Mouse (Mus musculus): ENCODE results near the gene Dlx5.

Dlx5 gene

GRCm38 (mm10) chr6:6881638-6882190 is at the start of gene Dlx5:
Dlx5 (minus strand) TSS chr6:6882085.
- peak; percentile 47 for DNase-seq (ENCODE audit: low spot score)

GRCm38 (mm10) chr6:6931507-6931906 is 49.6 kb upstream of the Dlx5 start:
- DNase-seq (ENCODE audit: low spot score) = no peak

DNA sequence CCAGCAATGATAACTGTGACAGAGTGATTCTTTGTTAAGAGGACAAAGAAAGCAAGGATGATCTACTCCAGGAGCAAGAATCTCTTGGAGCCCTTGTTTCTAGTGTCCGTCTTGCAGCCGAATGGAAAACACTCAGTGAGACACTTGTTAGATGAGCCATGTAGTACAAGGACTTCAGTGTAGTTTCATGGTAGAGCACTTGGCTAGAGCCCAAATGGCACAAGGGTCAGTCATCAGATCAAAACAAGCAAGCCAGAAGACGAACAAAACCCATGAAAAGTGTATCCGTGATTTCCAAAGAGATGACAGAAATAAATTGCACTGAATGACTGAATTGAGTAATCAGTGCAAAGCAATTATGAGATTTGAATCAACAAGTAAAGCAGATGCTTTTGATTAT is 48.9 kb upstream of the Dlx5 start:
- no peak for DNase-seq (ENCODE audit: low spot score)

GRCm38 (mm10) chr6:6925264-6925663 is 43.4 kb upstream of the Dlx5 start:
- DNase-seq (ENCODE audit: low spot score) = no peak

- DNase-seq (ENCODE audit: low spot score) = no peak
Measured at GRCm38 (mm10) chr6:6917334-6917733, 35.4 kb upstream of the Dlx5 start.

GRCm38 (mm10) chr6:6915526-6915915 is 33.6 kb upstream of the Dlx5 start:
- DNase-seq (ENCODE audit: low spot score) = no peak

GRCm38 (mm10) chr6:6914849-6915525 is 33.1 kb upstream of the Dlx5 start:
- DNase-seq (ENCODE audit: low spot score) = peak; percentile 5

DNA sequence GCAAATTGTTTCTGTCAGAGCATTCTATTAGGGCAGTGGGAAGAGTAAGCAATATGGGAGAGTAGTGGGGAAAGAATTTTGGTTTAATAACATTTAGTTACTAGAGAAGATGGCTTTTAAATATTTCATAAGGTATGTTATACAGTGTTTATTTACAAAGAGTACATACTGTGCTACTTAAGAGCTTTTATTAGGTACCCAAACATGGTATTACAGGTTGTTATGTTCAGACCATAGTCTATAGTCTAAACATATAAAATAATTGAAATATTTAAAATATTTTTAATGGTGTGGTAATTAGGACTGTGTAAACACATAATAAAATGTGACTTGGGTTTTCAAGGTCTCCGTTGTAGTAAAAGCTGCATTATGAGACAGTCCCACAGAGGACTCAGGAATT is 32.4 kb upstream of the Dlx5 start:
- no peak for DNase-seq (ENCODE audit: low spot score)

DNA sequence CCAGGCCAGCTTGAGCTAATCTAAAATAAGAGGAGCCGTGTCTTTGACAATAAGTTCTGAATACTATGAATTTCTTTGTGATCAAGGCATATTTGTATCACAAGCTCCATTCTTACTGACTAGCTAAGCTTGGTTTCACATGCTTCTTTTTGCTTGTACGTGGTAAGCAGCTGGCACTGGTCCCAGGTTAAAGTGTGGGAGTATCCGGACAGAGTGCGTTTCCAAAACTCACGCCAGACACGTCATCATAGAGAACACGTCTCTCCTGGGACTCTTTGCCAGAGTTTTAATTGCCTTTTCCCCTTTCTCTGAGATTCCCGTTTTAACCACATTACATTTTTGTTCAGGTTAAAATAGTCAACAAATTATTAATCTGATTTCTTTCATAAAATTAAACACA is 27.7 kb upstream of the Dlx5 start:
- peak; percentile 54 for DNase-seq (ENCODE audit: low spot score)

DNA sequence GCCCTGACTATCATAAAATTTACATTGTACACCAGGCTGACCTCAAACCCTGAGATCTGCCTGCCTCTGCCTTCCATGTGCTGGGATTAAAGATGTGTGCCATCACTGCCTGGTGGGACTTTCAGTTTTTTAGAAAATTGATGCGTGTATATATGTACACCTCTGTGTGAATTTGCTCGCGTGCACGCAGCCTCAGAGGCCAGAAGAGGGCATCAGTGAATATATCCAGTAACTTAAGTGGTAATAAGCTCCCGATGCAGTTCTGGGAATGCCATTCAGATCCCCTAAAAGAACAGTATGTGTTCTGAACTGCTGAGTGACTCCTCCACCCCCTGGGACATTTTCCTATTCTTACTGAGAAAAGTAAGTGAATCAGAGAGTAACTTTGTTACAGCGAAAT is 8.2 kb upstream of the Dlx5 start:
- DNase-seq (ENCODE audit: low spot score) = no peak

GRCm38 (mm10) chr6:6886225-6886624 is 4.3 kb upstream of the Dlx5 start:
- DNase-seq (ENCODE audit: low spot score) = no peak

DNA sequence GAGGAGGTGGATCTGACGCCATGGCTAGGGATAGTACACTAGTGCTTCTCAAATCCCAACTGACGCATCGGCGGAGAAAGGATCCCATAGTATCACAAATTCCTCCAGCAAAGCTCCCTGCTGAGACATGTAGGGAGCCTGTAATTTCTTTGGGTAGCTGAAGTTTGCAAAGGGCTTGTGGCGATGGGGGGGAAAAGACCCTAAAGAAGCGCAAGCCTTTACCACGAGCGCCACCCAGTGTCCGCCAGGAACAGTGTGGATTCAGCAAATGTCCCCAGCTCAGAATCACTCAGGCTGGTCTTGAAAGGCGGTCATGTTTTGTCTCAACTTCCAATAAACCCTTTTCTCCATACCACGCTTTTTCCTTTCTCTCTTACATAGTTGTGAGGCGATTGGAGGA is 3.0 kb upstream of the Dlx5 start:
- peak; percentile 41 for DNase-seq (ENCODE audit: low spot score)

- DNase-seq (ENCODE audit: low spot score) = no peak
Measured at GRCm38 (mm10) chr6:6882266-6882797, 447 bp upstream of the Dlx5 start.

DNA sequence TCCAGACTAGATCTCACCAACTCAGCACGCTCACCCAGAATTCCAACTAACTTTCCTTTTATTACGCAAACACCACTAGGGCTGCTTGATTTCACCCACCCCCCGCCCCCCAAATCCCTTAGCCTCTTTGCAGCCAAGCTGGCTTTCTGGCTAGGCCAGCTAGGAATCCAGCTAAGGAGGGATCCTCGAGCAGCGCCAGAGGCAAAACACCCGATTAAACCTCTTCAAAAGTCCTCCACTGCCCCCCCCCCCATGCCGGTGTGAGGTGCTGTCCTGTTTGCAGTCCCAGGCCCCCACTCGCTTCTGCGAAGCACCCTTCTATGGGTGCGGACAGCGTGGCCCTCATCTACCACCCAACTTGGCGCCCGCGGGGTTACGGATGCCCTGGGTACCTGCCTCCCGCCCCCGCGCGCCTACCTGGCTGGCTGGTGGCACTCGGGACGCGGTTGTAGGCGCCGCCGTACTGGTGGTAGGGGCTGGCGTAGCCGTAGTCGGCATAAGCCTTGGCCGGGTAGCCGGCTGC is 709 bp downstream of the Dlx5 start:
- no peak for DNase-seq (ENCODE audit: low spot score)

- DNase-seq (ENCODE audit: low spot score) = no peak
Measured at GRCm38 (mm10) chr6:6880361-6881114, 1.3 kb downstream of the Dlx5 start.

- no peak for DNase-seq (ENCODE audit: low spot score)
Measured at GRCm38 (mm10) chr6:6879371-6880325, 2.2 kb downstream of the Dlx5 start.

DNA sequence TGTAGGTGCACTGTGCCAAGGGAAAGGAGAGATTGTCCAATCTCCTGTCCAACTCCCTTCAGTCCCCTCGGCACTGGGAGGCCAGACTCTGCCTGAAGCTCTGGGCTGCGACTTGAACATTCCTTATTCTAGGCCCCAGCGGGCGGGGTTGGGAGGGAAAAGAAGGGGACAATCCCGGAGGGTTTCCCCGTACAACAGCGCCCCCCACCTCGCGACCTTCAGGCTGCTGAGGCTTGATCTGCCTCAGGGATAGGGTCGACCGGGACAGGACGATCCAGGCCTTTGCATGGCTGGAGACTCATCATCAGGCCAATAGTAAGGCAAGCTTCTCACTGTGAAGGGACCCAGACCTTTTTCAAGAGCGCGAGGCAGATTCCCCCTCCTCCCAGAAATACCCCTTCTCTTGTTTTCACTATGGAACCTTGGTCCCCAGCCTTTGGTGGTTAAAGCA is 3.0 kb downstream of the Dlx5 start:
- DNase-seq (ENCODE audit: low spot score) = no peak

DNA sequence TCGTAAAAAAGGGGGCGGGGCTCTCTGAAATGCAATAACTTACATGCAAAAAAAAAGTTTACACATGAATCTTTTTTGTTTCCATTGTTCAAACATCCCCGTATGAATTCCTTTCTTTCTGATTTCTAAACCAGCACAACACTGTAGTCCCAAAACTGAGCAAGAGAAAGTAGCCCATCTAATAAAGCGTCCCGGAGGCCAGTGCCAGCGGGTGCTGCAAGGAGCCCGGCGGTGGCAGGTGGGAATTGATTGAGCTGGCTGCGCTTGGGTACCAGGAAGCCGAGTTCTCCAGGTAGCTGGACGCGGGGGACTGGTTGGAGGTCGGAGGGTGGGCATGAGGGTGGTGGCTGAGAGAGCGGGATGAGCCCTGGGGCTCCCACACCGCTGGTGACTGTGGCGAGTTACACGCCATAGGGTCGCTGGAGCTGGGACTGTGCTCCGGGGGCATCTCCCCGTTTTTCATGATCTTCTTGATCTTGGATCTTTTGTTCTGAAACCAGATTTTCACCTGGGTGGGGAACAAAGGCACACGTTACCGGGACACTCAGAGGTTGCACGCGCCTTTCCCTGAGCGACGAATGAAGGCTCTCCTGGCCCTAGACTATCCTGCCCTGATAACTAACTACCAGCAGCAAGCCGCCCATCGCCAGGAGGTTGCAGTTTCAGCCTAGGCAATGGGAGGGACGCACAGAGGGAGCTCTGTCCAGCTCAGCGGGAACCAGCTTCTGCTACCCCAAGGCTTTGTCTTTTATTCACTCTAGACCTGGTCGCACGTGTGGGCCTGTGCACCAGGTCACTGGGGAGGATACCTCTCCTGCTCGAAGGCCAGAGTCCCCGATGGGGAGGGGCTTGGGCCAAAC is 3.7 kb downstream of the Dlx5 start:
- no peak for DNase-seq (ENCODE audit: low spot score)

GRCm38 (mm10) chr6:6877346-6877910 is 4.5 kb downstream of the Dlx5 start:
- DNase-seq (ENCODE audit: low spot score) = no peak

GRCm38 (mm10) chr6:6876731-6877130 is 5.2 kb downstream of the Dlx5 start:
- DNase-seq (ENCODE audit: low spot score) = no peak

Measured in ovary, postnatal 36 days (tissue).